Mouse (Mus musculus) adrenal gland, postnatal 25 days (tissue): Measurements from ENCODE around the gene Fkbp14. TPM values are rescaled to one million over a fixed set of nuclear protein-coding genes. Genes with fewer than 3 reads are reported as not detected.

Experiments used
- DNase-seq: peaks from one replicate; pipeline ENCODE4 v3.0.0; 2021; ENCODE audit warnings: mixed read lengths
- long read RNA-seq: library from polyadenylated mRNA; stranded (forward); transcript quantifications from one replicate; pipeline ENCODE4 v2.0.0, GENCODE M21; 2021
- total RNA-seq: library from RNA; stranded (reverse); gene quantifications from 2 replicates; pipeline ENCODE4 v1.2.3, GENCODE M21; 2021

Fkbp14 gene
- total RNA-seq: 17.2 and 17.5 TPM in 2 replicates
- long read RNA-seq, transcript Fkbp14-201 (4 exons, 2,694 nt): major isoform, 26 of 29 reads
- long read RNA-seq, partial matches to known transcripts: 1 of 29 reads
- long read RNA-seq, other reads (novel, unspliced or antisense): 2 of 29 reads

- no peak for DNase-seq
These were observed at the start of gene Fkbp14 for GRCm38 (mm10) chr6:54597208-54597607. Gene Fkbp14, minus strand, starts transcription at chr6:54597308.

GRCm38 (mm10) chr6:54643181-54643580 is 46.1 kb upstream of the Fkbp14 start:
- no peak for DNase-seq

- no peak for DNase-seq
These were observed 44.8 kb upstream of the Fkbp14 start for GRCm38 (mm10) chr6:54641953-54642352.

GRCm38 (mm10) chr6:54639877-54640276 is 42.8 kb upstream of the Fkbp14 start:
- DNase-seq: no peak

GRCm38 (mm10) chr6:54631462-54631861 is 34.4 kb upstream of the Fkbp14 start:
- no peak for DNase-seq

GRCm38 (mm10) chr6:54629734-54630133 is 32.6 kb upstream of the Fkbp14 start:
- DNase-seq: peak; percentile 46

- DNase-seq: no peak
These were observed 31.3 kb upstream of the Fkbp14 start for GRCm38 (mm10) chr6:54628381-54628780.

GRCm38 (mm10) chr6:54620357-54620756 is 23.2 kb upstream of the Fkbp14 start:
- no peak for DNase-seq

GRCm38 (mm10) chr6:54619530-54619929 is 22.4 kb upstream of the Fkbp14 start:
- DNase-seq: no peak

- no peak for DNase-seq
These were observed 20.3 kb upstream of the Fkbp14 start for GRCm38 (mm10) chr6:54617363-54617762.

- DNase-seq: no peak
These were observed 9.1 kb upstream of the Fkbp14 start for GRCm38 (mm10) chr6:54606241-54606640.

- DNase-seq: peak; percentile 52
These were observed 7.0 kb upstream of the Fkbp14 start for GRCm38 (mm10) chr6:54604001-54604715.

- no peak for DNase-seq
These were observed 5.8 kb upstream of the Fkbp14 start for GRCm38 (mm10) chr6:54602891-54603290.

- no peak for DNase-seq
These were observed 3.7 kb upstream of the Fkbp14 start for GRCm38 (mm10) chr6:54600681-54601347.

- DNase-seq: no peak
These were observed 603 bp upstream of the Fkbp14 start for GRCm38 (mm10) chr6:54597711-54598110.

GRCm38 (mm10) chr6:54595330-54595878 is 1.7 kb downstream of the Fkbp14 start:
- no peak for DNase-seq

GRCm38 (mm10) chr6:54594469-54595329 is 2.4 kb downstream of the Fkbp14 start, which contains the start of gene Plekha8:
Gene Plekha8, plus strand, starts transcription at chr6:54595111.
- peak; percentile 97 for DNase-seq

GRCm38 (mm10) chr6:54593766-54594468 is 3.2 kb downstream of the Fkbp14 start:
- DNase-seq: no peak

- DNase-seq: peak; percentile 93
These were observed 4.1 kb downstream of the Fkbp14 start for GRCm38 (mm10) chr6:54592938-54593535.

- no peak for DNase-seq
These were observed 5.3 kb downstream of the Fkbp14 start for GRCm38 (mm10) chr6:54591778-54592177.

GRCm38 (mm10) chr6:54590691-54591090 is 6.4 kb downstream of the Fkbp14 start:
- no peak for DNase-seq
